Mouse (Mus musculus): ENCODE measurements around the gene Thra. TPM values are rescaled to one million over a fixed set of nuclear protein-coding genes. Genes with fewer than 3 reads are reported as not detected.

The Thra gene
- total RNA-seq, 2 experiments from 2014 or later: 708 to 832 TPM

DNA sequence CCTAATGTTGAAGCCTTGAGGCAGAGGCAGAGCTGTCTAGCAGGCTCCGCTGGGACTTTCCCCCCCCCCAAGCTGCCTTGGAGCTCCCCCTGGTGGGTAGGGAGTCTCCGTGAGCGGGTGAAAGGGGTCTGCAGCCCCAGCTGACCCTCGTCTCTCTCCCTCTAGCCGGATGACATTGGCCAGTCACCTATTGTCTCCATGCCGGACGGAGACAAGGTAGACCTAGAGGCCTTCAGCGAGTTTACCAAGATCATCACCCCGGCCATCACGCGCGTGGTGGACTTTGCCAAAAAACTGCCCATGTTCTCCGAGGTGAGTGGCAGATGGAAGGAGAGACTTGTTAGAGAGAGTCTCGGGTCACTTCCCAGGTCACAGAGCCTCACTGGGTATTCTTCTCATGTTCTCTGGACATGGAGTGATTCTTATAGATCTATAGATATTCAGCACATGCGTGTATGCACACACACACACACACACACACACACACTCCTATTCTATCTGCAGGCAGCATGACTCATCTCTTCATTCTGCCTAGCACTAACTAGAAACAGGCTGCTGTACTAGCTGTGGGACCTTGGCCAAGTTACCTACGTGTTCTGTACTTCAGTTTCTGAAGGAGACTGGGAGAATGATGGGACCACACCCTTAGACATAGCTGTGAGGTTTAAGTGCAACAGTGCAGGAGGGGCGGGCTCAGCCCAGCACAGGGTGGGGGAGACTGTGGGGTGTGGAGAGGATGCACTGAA is 22.5 kb downstream of the Thra start:
- peak; percentile 72 for DNase-seq (ENCODE audit: low spot score in 2 of 2)

- DNase-seq (ENCODE audit: low spot score in 2 of 2): no peak
Measured at GRCm38 (mm10) chr11:98763502-98763861, 23.0 kb downstream of the Thra start.

DNA sequence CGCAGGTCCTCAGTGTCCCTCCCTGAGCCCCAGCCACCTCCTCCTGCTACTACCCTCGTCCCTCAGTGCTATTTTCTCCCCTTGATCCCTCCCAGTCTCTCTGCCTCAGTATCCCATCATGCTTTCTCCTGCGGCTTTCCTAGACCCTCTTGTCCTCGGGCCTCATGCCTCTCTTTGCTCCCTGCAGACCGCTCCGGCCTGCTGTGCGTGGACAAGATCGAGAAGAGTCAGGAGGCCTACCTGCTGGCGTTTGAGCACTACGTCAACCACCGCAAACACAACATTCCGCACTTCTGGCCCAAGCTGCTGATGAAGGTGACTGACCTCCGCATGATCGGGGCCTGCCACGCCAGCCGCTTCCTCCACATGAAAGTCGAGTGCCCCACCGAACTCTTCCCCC is 23.7 kb downstream of the Thra start:
- no peak for DNase-seq (ENCODE audit: low spot score in 2 of 2)

DNA sequence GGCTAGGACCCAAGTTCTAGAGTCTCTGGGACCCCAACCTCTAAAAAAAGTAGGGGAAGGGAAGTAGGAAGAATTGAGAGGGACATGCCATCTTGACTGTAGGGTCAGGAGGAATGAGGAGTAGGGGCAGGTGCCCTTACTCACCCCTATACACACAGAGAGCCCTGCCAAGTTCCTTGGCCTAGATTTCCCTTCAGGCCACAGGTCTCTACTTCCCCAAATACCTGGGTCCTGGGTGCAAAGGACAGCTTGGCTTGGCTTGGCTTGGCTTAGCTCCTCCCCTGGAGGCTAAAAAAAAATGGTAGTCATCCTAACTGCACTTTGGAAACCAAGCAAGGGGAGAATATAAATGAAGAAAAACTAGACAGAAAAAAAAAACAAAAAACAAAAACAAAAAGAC is 24.3 kb downstream of the Thra start:
- DNase-seq (ENCODE audit: low spot score in 2 of 2): no peak

DNA sequence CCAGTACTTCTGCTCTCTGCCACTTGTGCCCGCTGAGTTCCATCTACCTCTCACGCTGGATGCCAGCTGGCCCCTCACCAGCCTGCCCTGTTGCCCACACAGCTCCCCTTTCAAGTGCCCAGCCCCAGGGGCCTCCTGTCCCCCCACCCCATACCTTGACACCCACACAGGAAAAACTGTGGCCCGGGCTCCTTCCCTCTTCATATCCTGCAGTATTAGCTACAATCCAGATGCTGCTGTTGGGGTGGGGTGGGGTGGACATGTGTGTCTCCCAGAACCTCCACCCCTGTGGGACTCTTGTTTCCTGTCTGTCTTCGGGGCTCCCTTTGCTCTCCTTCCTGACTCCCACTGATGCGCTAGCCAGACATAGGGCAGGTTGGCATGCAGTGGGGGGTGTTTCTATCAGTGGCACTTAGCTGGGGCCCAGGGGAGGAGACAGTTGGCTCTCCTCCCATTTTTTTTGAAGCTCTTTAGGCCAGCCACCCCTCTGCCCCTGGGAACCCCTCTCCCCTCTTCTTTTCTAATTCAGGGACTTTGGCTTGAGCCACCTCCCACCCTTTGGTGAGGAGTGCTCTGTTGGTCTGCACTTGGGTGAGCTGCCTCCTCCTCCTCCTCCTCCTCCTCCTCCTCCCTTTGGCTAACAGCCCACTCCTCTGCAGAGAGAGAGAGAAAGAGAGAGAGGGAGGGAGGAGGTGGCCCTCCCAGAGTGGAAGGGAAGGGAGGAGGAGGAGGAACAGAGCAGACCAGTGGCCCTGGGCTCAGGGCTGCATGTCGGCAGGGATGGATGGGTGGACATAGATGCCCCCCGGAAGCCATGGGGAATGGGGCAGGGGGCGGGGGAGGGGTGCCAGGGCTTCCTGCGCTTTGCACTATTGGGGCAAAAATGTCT is 25.2 kb downstream of the Thra start:
- no peak for DNase-seq (ENCODE audit: low spot score in 2 of 2)

DNA sequence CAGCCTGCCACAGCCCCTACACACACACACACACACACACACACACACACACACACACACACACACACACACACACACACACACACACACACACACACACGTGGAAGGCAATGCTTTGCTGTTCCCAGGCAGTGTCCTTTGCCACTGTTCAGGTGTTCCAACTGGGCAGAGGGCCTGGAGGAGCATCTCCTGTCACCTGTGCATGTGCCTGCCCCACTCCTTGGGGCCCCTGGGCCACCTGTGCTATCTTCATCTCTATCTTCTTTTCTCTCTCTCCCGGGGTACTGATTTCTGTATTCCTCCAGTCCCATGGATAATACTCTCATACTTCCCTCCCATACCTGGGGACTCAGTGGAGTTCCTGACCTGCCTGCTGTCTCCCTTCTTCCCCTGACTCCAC is 25.9 kb downstream of the Thra start:
- no peak for DNase-seq (ENCODE audit: low spot score in 2 of 2)

DNA sequence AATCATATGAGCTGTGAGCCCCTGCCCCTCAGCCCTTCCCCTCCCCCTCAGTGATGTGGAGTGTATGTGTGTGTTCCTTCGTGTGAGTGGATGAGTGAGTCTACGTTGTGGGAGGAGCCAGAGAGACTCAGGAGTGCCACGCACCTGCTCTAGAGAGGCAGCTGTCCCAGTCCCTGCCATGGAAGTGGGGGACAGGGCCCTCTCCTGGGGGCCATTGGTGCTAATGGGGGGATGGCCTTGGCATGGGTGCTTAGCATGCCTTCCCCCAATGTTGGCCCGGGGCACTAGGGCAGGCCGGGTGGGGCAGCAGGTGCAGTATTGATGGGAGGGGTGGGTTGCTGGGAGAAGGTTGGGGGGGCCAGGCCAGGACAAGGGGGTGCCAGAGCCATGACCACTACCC is 26.4 kb downstream of the Thra start:
- DNase-seq (ENCODE audit: low spot score in 2 of 2): no peak

GRCm38 (mm10) chr11:98767276-98767675 is 26.8 kb downstream of the Thra start:
- DNase-seq (ENCODE audit: low spot score in 2 of 2): no peak

- no peak for DNase-seq (ENCODE audit: low spot score in 2 of 2)
Measured at GRCm38 (mm10) chr11:98767713-98768112, 27.3 kb downstream of the Thra start.

- DNase-seq (ENCODE audit: low spot score in 2 of 2): no peak
Measured at GRCm38 (mm10) chr11:98768127-98769006, 27.9 kb downstream of the Thra start.

GRCm38 (mm10) chr11:98769007-98769954 is 28.8 kb downstream of the Thra start:
- DNase-seq (ENCODE audit: low spot score in 2 of 2): no peak

GRCm38 (mm10) chr11:98770096-98770975 is 29.9 kb downstream of the Thra start:
- peak; percentile 74 to 84 for DNase-seq (ENCODE audit: low spot score in 2 of 2)

GRCm38 (mm10) chr11:98771131-98771530 is 30.7 kb downstream of the Thra start:
- no peak for DNase-seq (ENCODE audit: low spot score in 2 of 2)

GRCm38 (mm10) chr11:98771844-98772525 is 31.5 kb downstream of the Thra start:
- DNase-seq (ENCODE audit: low spot score in 2 of 2): no peak

- DNase-seq (ENCODE audit: low spot score in 2 of 2): no peak
Measured at GRCm38 (mm10) chr11:98772667-98773171, 32.3 kb downstream of the Thra start.

DNA sequence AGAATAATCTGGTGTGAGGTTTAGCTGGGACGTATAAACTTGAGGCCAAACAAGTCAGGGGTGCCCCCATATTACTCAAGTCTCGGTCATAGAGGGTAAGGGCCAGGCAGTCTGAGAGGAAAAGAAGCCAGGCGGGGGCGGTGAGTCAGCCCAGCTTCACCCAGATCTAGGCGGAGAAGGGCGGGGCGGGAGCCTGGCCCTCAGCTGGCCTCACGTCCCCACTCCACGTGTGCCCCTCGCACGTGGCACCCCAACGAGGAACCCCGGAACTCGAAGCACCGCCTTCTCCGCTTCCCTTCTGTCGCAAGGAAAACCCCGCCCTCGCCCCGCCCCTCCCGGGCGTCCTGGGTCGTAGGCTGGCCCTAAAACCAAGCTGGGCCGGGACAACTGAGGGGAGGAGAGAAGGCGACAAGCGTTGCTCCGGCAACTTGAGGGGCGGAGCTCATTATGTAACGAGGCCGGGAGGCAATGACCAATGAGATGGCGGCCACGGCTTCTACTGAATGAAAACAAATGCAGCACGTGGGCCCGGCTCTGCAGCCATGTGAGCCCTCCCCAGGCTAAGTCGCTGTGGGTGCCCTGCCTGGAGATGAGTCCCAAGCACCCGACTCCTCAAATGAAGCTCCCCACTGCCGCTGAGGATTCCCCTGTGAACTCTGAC is 33.3 kb downstream of the Thra start:
- peak; percentile 99 for DNase-seq (ENCODE audit: low spot score in 2 of 2)

DNA sequence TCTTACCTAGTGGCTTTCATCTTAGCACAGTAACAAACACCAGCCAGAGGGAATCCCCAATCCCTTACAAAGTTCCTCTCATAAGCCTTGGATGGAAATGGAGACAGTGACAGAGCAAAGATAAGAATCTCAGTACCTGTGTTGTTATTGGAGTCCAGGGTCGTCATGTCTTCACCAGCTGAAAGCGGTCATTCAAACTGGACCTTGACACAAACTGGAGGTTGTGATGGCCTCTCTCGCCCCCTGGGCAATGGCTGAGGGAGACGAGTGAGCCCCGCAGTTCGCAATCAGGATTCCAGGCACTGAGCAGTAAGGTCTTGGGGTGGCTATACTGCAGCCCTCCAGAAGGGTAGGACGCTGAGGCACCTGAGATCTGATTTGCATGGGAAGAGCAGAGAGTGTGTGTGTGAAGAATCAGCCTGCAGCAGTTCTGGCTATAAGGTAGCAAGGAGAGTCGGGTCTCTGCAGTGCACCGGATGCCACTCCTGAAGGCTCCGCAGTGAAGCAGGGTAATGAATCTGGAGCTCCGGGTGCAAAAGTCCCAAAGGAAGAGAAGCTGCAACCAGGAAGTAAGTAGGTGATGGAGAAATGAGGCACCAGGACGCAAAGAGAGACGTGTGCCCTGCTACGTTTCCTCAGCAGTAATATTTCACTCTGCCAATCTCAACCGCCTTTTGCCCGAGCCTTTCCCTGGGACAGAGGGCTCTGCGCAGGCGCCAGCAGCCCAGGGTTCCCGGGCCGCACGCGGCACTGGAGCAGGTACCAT is 34.3 kb downstream of the Thra start, which contains the start of gene Nr1d1:
Nr1d1 (minus strand) TSS at position 752 of the 766 bp plus-strand sequence.
- DNase-seq (ENCODE audit: low spot score in 2 of 2): no peak

Measured in left cerebral cortex, adult 18-20 months (tissue).